Mouse (Mus musculus): ENCODE results near the gene Mpped2.

DNA sequence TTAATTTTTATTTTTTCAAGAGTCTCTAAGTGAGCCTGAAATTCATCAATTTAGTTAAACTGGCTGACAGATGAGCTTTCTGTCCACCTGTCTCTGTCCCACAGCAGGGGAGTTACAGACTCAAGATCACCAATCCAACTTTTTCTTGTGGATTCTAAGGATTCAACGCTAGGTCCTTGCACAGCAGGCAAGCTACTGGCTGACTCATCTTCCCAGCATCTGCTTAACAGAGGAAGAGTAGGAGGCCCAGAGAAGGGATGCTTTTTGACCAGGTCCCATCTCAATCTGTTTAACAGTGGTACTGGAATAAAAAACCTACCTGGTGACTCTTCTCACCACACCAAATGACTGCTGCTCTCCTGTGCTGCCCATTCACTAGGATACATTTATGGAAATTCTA is 133.0 kb downstream of the Mpped2 start:
- TF ChIP-seq CTCF (conservative IDR thresholded peaks at IDR 0.05; ENCODE audit: insufficient read depth, insufficient read length, low read depth, low read length) = no peak
- no peak for TF ChIP-seq POLR2A (IDR thresholded peaks at IDR 0.05; ENCODE audit: low read depth, low read length)

All from kidney, adult 2 months (tissue).